Mouse (Mus musculus): ENCODE results near the gene Tbc1d25. TPM values are rescaled to one million over a fixed set of nuclear protein-coding genes. Genes with fewer than 3 reads are reported as not detected.

Gene Tbc1d25
- polyA plus RNA-seq, 1 experiment from 2014 or later, result 23.7 TPM

DNA sequence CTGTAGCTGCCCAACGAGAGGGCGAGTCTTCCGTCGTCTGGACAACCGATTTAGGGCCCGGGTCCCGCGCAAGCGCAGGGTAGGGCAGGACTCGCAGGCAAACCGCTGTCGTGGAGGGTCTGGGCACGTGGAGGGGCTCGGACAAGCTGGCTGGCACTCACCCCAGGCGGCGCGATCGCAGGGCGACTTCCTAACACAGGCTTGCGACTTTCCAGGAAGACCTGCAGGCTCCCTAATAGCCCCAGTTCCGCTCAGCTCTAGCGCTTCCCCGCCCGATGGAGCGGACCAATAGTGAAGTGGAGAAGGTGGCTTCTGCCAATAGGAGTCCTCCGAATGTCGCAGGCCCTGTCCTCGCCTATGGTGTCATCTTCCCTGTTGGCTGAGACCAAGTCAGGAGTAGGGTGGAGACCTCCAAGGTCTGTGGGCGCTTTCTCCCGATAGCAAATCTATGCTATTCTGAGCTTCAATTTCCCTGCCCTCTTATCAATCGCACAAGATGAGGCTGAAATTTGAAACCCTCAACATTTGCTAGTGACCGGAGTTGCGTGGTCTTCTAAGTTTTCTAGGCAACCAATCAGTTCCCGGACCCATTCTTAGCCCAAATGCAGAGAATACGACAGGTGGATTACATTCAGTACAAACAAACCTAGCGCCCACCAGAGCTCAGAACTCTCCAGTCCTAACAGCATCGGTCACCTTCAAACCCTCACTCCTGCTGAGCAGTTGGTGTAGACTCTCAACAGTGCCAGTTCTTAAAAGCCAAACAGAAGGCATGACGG, 16.8 kb upstream of the Tbc1d25 start:
- H3K4me3 ChIP-seq (ENCODE audit: low read depth, low read length), result peak overlapping the region; percentile 47
- no peaks in the 10 kb centered on the region for H3K4me1 ChIP-seq (ENCODE audit: control insufficient read depth, insufficient read depth, low read length)
- WGBS, result 12% methylated on average over 38 of the region's 38 CpGs
- ATAC-seq (ENCODE audit: low read depth), result peak; percentile 98
- H3K27me3 ChIP-seq (ENCODE audit: control insufficient read depth, insufficient read depth, low read length), result no peaks in the 10 kb centered on the region
- H3K36me3 ChIP-seq (ENCODE audit: control insufficient read depth, insufficient read depth, low read length), result no peaks in the 10 kb centered on the region
- peak overlapping the region; percentile 34 for H3K27ac ChIP-seq (ENCODE audit: low read depth, low read length)
- H3K9me3 ChIP-seq (ENCODE audit: control insufficient read depth, low read length), result no peaks in the 10 kb centered on the region
- peak overlapping the region; percentile 47 for H3K4me2 ChIP-seq (ENCODE audit: low read depth, low read length)
- peak overlapping the region; percentile 59 for H3K9ac ChIP-seq (replicated peaks; ENCODE audit: low read depth, low read length)

DNA sequence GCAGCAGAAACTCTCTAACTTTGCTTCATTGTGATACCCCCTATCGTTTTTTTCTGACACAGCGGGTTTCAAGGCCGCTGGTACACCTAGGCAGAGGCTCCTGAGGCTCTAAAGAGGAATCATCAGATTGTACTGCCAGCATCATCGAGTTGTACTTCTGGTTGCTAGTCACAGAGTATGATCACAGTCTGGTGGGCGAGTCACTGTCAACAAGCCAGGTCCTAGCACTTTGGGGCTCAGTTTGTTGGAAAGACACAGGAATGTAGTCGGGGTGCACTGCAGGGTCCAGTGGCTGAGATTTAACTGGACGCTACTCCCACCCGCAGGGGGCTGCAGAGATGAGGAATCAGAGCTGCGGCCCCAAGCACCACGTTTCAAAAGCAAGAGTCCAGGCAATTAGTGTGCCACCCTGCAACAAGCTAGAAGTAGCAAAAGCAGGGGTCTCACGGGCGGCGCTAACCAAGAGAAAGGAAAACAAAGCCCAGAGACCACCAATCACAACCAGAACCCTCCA, 16.2 kb upstream of the Tbc1d25 start:
- Histone ChIP-seq H3K27me3 (ENCODE audit: control insufficient read depth, insufficient read depth, low read length) (no peaks in the 10 kb centered on the region), H3K4me1 (ENCODE audit: control insufficient read depth, insufficient read depth, low read length) (no peaks in the 10 kb centered on the region), H3K4me2 (ENCODE audit: low read depth, low read length) (peak overlapping the region; percentile 47), H3K9ac (replicated peaks; ENCODE audit: low read depth, low read length) (peak overlapping the region; percentile 59), H3K4me3 (ENCODE audit: low read depth, low read length) (peak overlapping the region; percentile 47), H3K36me3 (ENCODE audit: control insufficient read depth, insufficient read depth, low read length) (no peaks in the 10 kb centered on the region), H3K9me3 (ENCODE audit: control insufficient read depth, low read length) (no peaks in the 10 kb centered on the region), H3K27ac (ENCODE audit: low read depth, low read length) (peak overlapping the region; percentile 34; the same call in 1 of the 2 replicates)
- WGBS, result 17% methylated on average over 12 of the region's 13 CpGs
- no peak; the same call in 1 of the 2 replicates for ATAC-seq (ENCODE audit: low read depth)

DNA sequence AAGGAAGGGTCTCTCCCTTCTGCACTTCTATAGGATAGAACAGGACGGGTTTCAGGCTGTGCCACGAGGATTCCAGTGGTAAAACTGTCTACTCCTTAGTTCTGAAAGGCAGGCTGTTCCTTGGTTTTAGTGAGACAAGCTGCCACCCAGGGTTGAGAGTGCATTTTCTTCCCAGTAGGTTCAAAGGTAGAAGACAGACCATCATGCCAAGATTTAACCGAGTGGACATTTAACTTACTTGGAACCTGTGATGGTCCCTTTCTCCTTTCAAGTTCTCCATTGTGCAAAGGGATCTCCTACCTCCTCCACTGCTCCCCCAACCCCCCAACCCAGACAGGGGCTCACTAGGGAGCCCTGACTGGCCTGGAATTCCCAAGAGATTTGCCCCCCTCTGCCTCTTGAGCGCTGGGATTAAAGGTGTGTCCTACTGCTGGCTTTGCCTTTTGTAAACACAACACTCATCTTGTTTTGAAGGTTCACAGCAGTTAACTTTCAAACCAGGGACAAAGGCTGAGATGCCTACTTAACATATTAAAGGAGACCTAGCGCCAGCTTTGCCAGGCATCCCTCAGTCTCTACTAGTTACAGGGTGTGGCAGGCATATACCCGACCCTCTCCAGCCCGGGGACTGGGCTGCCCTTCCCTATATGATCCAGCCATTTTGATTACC, 7.0 kb upstream of the Tbc1d25 start:
- no peaks in the 10 kb centered on the region for H3K27me3 ChIP-seq (ENCODE audit: control insufficient read depth, insufficient read depth, low read length)
- no peaks in the 10 kb centered on the region for H3K36me3 ChIP-seq (ENCODE audit: control insufficient read depth, insufficient read depth, low read length)
- 24% methylated on average over 7 of the region's 7 CpGs for WGBS
- no peaks in the 10 kb centered on the region for H3K9me3 ChIP-seq (ENCODE audit: control insufficient read depth, low read length)
- no peak overlapping the region for H3K27ac ChIP-seq (ENCODE audit: low read depth, low read length)
- no peak overlapping the region for H3K4me2 ChIP-seq (ENCODE audit: low read depth, low read length)
- ATAC-seq (ENCODE audit: low read depth), result no peak
- H3K4me1 ChIP-seq (ENCODE audit: control insufficient read depth, insufficient read depth, low read length), result no peaks in the 10 kb centered on the region
- H3K4me3 ChIP-seq (ENCODE audit: low read depth, low read length), result no peak overlapping the region
- H3K9ac ChIP-seq (replicated peaks; ENCODE audit: low read depth, low read length), result no peak overlapping the region

DNA sequence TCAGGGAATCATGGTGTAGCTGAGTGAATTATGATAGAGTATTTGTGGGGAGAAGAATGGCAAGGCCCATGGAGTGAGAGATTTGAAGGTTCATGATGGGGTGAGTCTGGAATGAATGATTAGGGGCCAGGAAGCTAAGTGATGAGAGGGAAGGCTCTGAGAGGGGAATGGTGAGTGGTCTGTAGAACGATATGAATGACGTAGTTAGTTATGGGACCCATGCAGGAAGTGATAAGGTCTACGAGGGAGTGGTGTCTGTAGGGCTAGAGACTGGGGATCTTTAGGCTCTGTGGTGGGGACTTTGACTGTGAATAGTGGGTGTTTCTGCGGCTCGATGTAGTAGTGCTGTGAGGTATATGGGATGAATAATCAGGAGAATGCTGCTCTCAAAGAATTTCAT, 3.7 kb upstream of the Tbc1d25 start:
- H3K36me3 ChIP-seq (ENCODE audit: control insufficient read depth, insufficient read depth, low read length), result no peaks in the 10 kb centered on the region
- no peak overlapping the region for H3K4me3 ChIP-seq (ENCODE audit: low read depth, low read length)
- no peak for ATAC-seq (ENCODE audit: low read depth)
- no peak overlapping the region for H3K27ac ChIP-seq (ENCODE audit: low read depth, low read length)
- no peak overlapping the region for H3K4me2 ChIP-seq (ENCODE audit: low read depth, low read length)
- H3K9me3 ChIP-seq (ENCODE audit: control insufficient read depth, low read length), result no peaks in the 10 kb centered on the region
- H3K4me1 ChIP-seq (ENCODE audit: control insufficient read depth, insufficient read depth, low read length), result no peaks in the 10 kb centered on the region
- no peak overlapping the region for H3K9ac ChIP-seq (replicated peaks; ENCODE audit: low read depth, low read length)
- WGBS, result 91% methylated on average over 5 of the region's 5 CpGs
- H3K27me3 ChIP-seq (ENCODE audit: control insufficient read depth, insufficient read depth, low read length), result no peaks in the 10 kb centered on the region

DNA sequence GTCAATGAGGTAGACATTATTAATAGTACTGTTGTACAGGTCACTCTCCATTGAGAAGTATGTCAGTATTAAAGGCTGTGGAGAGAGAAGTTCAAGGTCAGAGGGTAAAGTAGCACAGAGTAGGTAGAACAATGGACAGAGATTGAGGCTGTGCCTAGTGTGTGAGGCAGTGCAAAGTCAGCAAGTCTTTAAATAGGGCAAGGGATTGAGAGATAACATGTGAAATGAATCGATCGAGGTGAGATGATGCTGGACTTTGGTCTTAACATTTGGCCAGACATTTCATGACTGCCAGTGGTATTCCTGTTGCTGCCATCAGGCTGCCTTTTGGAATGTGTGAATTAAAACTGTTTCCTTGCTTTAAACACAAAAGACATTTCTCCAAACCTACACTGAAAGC, 2.9 kb upstream of the Tbc1d25 start:
- Histone ChIP-seq H3K36me3 (ENCODE audit: control insufficient read depth, insufficient read depth, low read length) (no peaks in the 10 kb centered on the region), H3K4me3 (ENCODE audit: low read depth, low read length) (no peak overlapping the region), H3K27me3 (ENCODE audit: control insufficient read depth, insufficient read depth, low read length) (no peaks in the 10 kb centered on the region), H3K27ac (ENCODE audit: low read depth, low read length) (no peak overlapping the region), H3K4me1 (ENCODE audit: control insufficient read depth, insufficient read depth, low read length) (no peaks in the 10 kb centered on the region), H3K9ac (replicated peaks; ENCODE audit: low read depth, low read length) (no peak overlapping the region), H3K9me3 (ENCODE audit: control insufficient read depth, low read length) (no peaks in the 10 kb centered on the region), H3K4me2 (ENCODE audit: low read depth, low read length) (no peak overlapping the region)
- 98% methylated on average over 2 of the region's 2 CpGs for WGBS
- no peak for ATAC-seq (ENCODE audit: low read depth)

DNA sequence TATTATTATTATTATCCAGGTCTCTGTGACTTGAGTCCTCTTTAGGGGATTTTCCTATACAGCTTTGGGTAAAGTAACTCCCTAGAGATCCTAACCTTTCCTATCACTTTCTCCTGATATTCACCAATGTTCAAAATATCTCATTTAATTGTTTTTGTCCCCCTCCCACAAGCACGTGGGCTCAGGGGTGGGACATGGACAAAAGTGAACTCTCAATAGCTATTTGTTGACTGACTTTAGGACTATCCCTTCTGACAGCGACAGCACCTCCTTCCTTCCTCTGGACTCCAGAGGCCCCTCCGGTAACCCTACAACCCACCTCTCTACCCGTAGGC, 845 bp downstream of the Tbc1d25 start:
- ATAC-seq (ENCODE audit: low read depth), result no peak
- WGBS, result 14% methylated on average over 4 of the region's 4 CpGs
- peak overlapping the region; percentile 68 for H3K9ac ChIP-seq (replicated peaks; ENCODE audit: low read depth, low read length)
- no peak overlapping the region for H3K27ac ChIP-seq (ENCODE audit: low read depth, low read length)
- peak overlapping the region; percentile 55 for H3K4me3 ChIP-seq (ENCODE audit: low read depth, low read length)
- no peaks in the 10 kb centered on the region for H3K27me3 ChIP-seq (ENCODE audit: control insufficient read depth, insufficient read depth, low read length)
- H3K9me3 ChIP-seq (ENCODE audit: control insufficient read depth, low read length), result no peaks in the 10 kb centered on the region
- peak overlapping the region; percentile 46 for H3K4me2 ChIP-seq (ENCODE audit: low read depth, low read length)
- no peaks in the 10 kb centered on the region for H3K36me3 ChIP-seq (ENCODE audit: control insufficient read depth, insufficient read depth, low read length)
- H3K4me1 ChIP-seq (ENCODE audit: control insufficient read depth, insufficient read depth, low read length), result no peaks in the 10 kb centered on the region

DNA sequence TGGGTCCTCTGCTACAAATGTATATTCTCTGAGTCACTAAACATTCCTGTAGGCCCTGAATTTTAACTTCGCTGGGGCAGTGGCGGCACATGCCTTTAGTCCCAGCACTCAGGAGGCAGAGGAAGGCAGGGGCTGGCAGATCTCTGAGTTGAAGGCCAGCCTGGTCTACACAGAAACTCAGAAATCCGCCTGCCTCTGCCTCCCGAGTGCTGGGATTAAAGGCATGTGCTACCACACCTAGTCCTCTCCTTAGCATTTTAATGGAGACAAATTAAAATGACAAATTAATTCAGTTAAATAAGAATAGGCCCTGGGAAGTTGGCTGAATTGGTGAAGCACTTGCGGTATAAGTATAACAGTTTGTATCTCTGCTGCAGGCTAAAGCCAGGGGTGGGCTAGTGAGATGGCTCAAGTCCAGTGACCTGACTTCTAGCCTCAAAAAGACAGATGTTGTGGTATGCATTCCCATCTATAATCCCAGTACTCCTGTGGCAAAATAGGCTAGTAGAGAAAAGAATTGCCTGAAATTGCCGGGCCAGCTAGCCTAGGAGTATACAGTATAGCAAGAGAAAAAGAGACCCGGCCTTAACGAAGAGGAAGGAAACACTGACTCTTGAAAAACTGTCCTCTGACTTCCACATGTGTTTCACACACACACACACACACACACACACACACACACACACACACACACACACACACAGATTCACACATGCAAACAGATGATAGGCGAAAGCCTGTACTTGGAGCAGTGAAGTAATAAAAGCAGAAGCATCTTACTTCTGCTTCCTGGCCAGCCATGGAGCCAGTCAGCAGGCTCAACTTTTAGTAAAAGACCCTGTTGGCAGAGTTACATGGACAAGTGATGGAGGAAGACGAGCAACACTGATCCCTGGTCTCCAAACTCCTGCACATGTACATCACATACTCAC, 8.0 kb downstream of the Tbc1d25 start:
- H3K9me3 ChIP-seq (ENCODE audit: control insufficient read depth, low read length), result no peaks in the 10 kb centered on the region
- no peaks in the 10 kb centered on the region for H3K36me3 ChIP-seq (ENCODE audit: control insufficient read depth, insufficient read depth, low read length)
- 91% methylated on average over 10 of the region's 10 CpGs for WGBS
- no peak for ATAC-seq (ENCODE audit: low read depth)
- no peak overlapping the region for H3K9ac ChIP-seq (replicated peaks; ENCODE audit: low read depth, low read length)
- H3K27me3 ChIP-seq (ENCODE audit: control insufficient read depth, insufficient read depth, low read length), result no peaks in the 10 kb centered on the region
- no peak overlapping the region for H3K27ac ChIP-seq (ENCODE audit: low read depth, low read length)
- H3K4me1 ChIP-seq (ENCODE audit: control insufficient read depth, insufficient read depth, low read length), result no peaks in the 10 kb centered on the region
- no peak overlapping the region for H3K4me3 ChIP-seq (ENCODE audit: low read depth, low read length)
- H3K4me2 ChIP-seq (ENCODE audit: low read depth, low read length), result no peak overlapping the region

DNA sequence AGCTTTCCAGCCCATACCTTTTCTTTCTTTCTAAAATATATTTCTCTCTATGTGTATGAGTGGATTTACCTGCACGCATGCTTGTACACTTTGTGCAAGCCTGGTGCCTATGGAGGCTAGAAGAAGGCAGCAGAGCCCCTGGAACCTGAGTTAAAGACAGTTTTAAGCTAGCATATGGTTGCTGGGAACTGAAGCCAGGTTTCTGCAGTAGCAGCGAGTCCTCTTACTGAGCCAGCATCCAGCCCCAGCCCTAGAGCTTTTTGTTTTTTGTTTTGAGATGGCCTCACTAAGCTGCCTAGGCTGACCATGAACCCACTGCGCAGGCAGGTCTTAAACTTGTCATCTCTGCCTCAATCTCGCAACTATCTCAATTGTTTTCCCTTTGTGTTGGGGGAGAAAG, 11.5 kb downstream of the Tbc1d25 start:
- no peak for ATAC-seq (ENCODE audit: low read depth)
- H3K9ac ChIP-seq (replicated peaks; ENCODE audit: low read depth, low read length), result no peak overlapping the region
- H3K4me2 ChIP-seq (ENCODE audit: low read depth, low read length), result no peak overlapping the region
- no peaks in the 10 kb centered on the region for H3K36me3 ChIP-seq (ENCODE audit: control insufficient read depth, insufficient read depth, low read length)
- no peaks in the 10 kb centered on the region for H3K4me1 ChIP-seq (ENCODE audit: control insufficient read depth, insufficient read depth, low read length)
- no peaks in the 10 kb centered on the region for H3K9me3 ChIP-seq (ENCODE audit: control insufficient read depth, low read length)
- no peak overlapping the region for H3K4me3 ChIP-seq (ENCODE audit: low read depth, low read length)
- no peak overlapping the region for H3K27ac ChIP-seq (ENCODE audit: low read depth, low read length)
- H3K27me3 ChIP-seq (ENCODE audit: control insufficient read depth, insufficient read depth, low read length), result no peaks in the 10 kb centered on the region
- WGBS, result 93% methylated on average over 4 of the region's 4 CpGs
